Mouse (Mus musculus) frontal cortex, adult 2 months (tissue): ENCODE measurements around the gene Zfp383. TPM values are rescaled to one million over a fixed set of nuclear protein-coding genes. Genes with fewer than 3 reads are reported as not detected.
"Not testable (repeated sequence)": the region's sequence is repeated elsewhere in the genome, so short reads cannot be mapped to it uniquely, and the experiment has no call there.

ENCODE experiments used
- DNase-seq, 2 experiments: peaks; one replicate each; pipeline ENCODE4 v3.0.0; 2022; ENCODE audit warnings: low spot score in 1 of 2; ENCODE audit errors: extremely low spot score in 1 of 2
- polyA plus RNA-seq: library from polyadenylated mRNA; depleted of rRNA; stranded (reverse); fragments of >200 nt; gene quantifications from 2 replicates; pipeline ENCODE4 v1.2.3, GENCODE M21; 2012; rRNA removed

Zfp383 gene
- 8.8 and 10.4 TPM in 2 replicates for polyA plus RNA-seq

- peak; percentile 56 to 83 for DNase-seq
Observed at GRCm38 (mm10) chr7:29908130-29908950, at the start of gene Zfp383. TSS of gene Zfp383 (plus strand) at chr7:29908223.

GRCm38 (mm10) chr7:29859532-29860517 lies 48.2 kb upstream of the Zfp383 start, which contains the start of gene Zfp420:
TSS of gene Zfp420 (plus strand) at chr7:29859979.
- peak; percentile 85 to 95 for DNase-seq

GRCm38 (mm10) chr7:29861660-29862059 lies 46.4 kb upstream of the Zfp383 start:
- DNase-seq: no peak

- DNase-seq: no peak
Observed at GRCm38 (mm10) chr7:29874256-29874655, 33.8 kb upstream of the Zfp383 start.

- DNase-seq: not testable (repeated sequence)
Observed at GRCm38 (mm10) chr7:29877561-29877960, 30.5 kb upstream of the Zfp383 start.

- DNase-seq: no peak
Observed at GRCm38 (mm10) chr7:29880056-29880455, 28.0 kb upstream of the Zfp383 start.

- DNase-seq: no peak
Observed at GRCm38 (mm10) chr7:29880916-29881315, 27.1 kb upstream of the Zfp383 start.

- DNase-seq: no peak
Observed at GRCm38 (mm10) chr7:29890501-29890900, 17.5 kb upstream of the Zfp383 start.

GRCm38 (mm10) chr7:29892756-29893155 lies 15.3 kb upstream of the Zfp383 start:
- DNase-seq: no peak

- DNase-seq: no peak
Observed at GRCm38 (mm10) chr7:29898351-29898750, 9.7 kb upstream of the Zfp383 start.

- no peak for DNase-seq
Observed at GRCm38 (mm10) chr7:29904101-29904500, 3.9 kb upstream of the Zfp383 start.

- DNase-seq: peak; percentile 67 to 76
Observed at GRCm38 (mm10) chr7:29905966-29906681, 1.9 kb upstream of the Zfp383 start, which contains the start of gene Zfp27. TSS of gene Zfp27 (minus strand) at chr7:29906572.

GRCm38 (mm10) chr7:29906682-29907058 lies 1.4 kb upstream of the Zfp383 start:
- DNase-seq: peak in 1 of 2 experiments; percentile 27

GRCm38 (mm10) chr7:29907206-29907605 lies 817 bp upstream of the Zfp383 start:
- no peak for DNase-seq

GRCm38 (mm10) chr7:29910252-29910651 lies 2.2 kb downstream of the Zfp383 start:
- no peak for DNase-seq

- DNase-seq: no peak
Observed at GRCm38 (mm10) chr7:29912172-29912571, 4.1 kb downstream of the Zfp383 start.

- DNase-seq: no peak
Observed at GRCm38 (mm10) chr7:29917371-29918061, 9.5 kb downstream of the Zfp383 start.

- no peak for DNase-seq
Observed at GRCm38 (mm10) chr7:29918062-29918453, 10.0 kb downstream of the Zfp383 start.

- DNase-seq: peak in 1 of 2 experiments; percentile 31
Observed at GRCm38 (mm10) chr7:29921439-29922093, 13.5 kb downstream of the Zfp383 start.
